ENCODE assay signal across 10 mouse cellular contexts in genomic region chr6:55379641-55380335, GRCm38 (mm10). TPM values are rescaled to one million over a fixed set of nuclear protein-coding genes. Genes with fewer than 3 reads are reported as not detected.
DNase-seq lines count a peak whose midpoint lies in the region; ATAC-seq and TF ChIP-seq lines count a peak whose summit lies in the region.
"Had no signal": no experiment of that assay in that cellular context is flagged by ENCODE, and none has a peak within 500 bp of the region (broad histone marks: within the 10 kb centered on the region; RNA-seq: fewer than 3 reads in every experiment).

No protein-coding gene starts in this region.

- H3K27me3 ChIP-seq in intestine, embryonic 16.5 days (replicated peaks; ENCODE audit: control insufficient read depth, insufficient read depth, low read length): no peaks in the 10 kb centered on the region
- H3K27me3 ChIP-seq in intestine, embryonic 15.5 days (replicated peaks): no peaks in the 10 kb centered on the region
- no peaks in the 10 kb centered on the region for H3K27me3 ChIP-seq in Patski
- no peaks in the 10 kb centered on the region for H3K27me3 ChIP-seq in hindbrain, postnatal 0 days (ENCODE audit: insufficient read depth, low read length)
- H3K27me3 ChIP-seq in liver, embryonic 16.5 days (ENCODE audit: control insufficient read depth, insufficient read depth, low read depth, low read length): no peaks in the 10 kb centered on the region
- no peaks in the 10 kb centered on the region for H3K27me3 ChIP-seq in neural tube, embryonic 15.5 days (replicated peaks)
- H3K27me3 ChIP-seq: limb, embryonic 12.5 days had no signal

- TF ChIP-seq POLR2A in cortical plate, adult 2 months (IDR thresholded peaks at IDR 0.05; ENCODE audit: extremely low read depth, insufficient read depth, low read length): no peak

- WGBS in intestine, embryonic 16.5 days: 45% methylated on average over 3 of the region's 3 CpGs
- 45% methylated on average over 3 of the region's 3 CpGs for WGBS in intestine, embryonic 15.5 days
- 38% methylated on average over 3 of the region's 3 CpGs for WGBS in hindbrain, postnatal 0 days
- WGBS in liver, embryonic 16.5 days (ENCODE audit: insufficient replicate concordance): 31% methylated on average over 3 of the region's 3 CpGs
- 37% methylated on average over 3 of the region's 3 CpGs for WGBS in neural tube, embryonic 15.5 days

- H3K4me1 ChIP-seq in intestine, embryonic 16.5 days (ENCODE audit: control insufficient read depth, insufficient read depth, low read length): peaks cover 17% of the 10 kb centered on the region; the same call in 1 of the 2 replicates
- 0 out of 2 replicates have a peak, but pooled peaks cover 9% of the 10 kb centered on the region for H3K4me1 ChIP-seq in intestine, embryonic 15.5 days (replicated peaks)
- no peaks in the 10 kb centered on the region for H3K4me1 ChIP-seq in cortical plate, adult 2 months (ENCODE audit: control insufficient read depth, insufficient read depth, low read length)
- no peaks in the 10 kb centered on the region for H3K4me1 ChIP-seq in hindbrain, postnatal 0 days (ENCODE audit: insufficient read depth, low read length)
- H3K4me1 ChIP-seq in liver, embryonic 16.5 days (ENCODE audit: control insufficient read depth, low read depth, low read length): peaks cover 24% of the 10 kb centered on the region
- no peaks in the 10 kb centered on the region for H3K4me1 ChIP-seq in neural tube, embryonic 15.5 days

- H3K36me3 ChIP-seq in intestine, embryonic 16.5 days (ENCODE audit: control insufficient read depth, insufficient read depth, low read length): no peaks in the 10 kb centered on the region
- no peaks in the 10 kb centered on the region for H3K36me3 ChIP-seq in intestine, embryonic 15.5 days
- H3K36me3 ChIP-seq in hindbrain, postnatal 0 days (ENCODE audit: insufficient read depth, low read length): no peaks in the 10 kb centered on the region
- H3K36me3 ChIP-seq in liver, embryonic 16.5 days (ENCODE audit: control insufficient read depth, insufficient read depth): no peaks in the 10 kb centered on the region
- no peaks in the 10 kb centered on the region for H3K36me3 ChIP-seq in neural tube, embryonic 15.5 days
- H3K36me3 ChIP-seq: embryonic facial prominence, embryonic 13.5 days; limb, embryonic 12.5 days had no signal

- CTCF ChIA-PET in Patski (lab: Charles Lee): interaction anchor here (0.6 to 2.1 kb wide), 6 partner anchors 14 to 155 kb away, joined by 3 to 13 read pairs (median 4); no protein-coding TSS in a partner anchor

- H3K27ac ChIP-seq in intestine, embryonic 16.5 days (ENCODE audit: low read length): no peak overlapping the region
- no peak overlapping the region for H3K27ac ChIP-seq in intestine, embryonic 15.5 days
- H3K27ac ChIP-seq in cortical plate, adult 2 months (ENCODE audit: insufficient read depth, low read length): no peak overlapping the region
- H3K27ac ChIP-seq in hindbrain, postnatal 0 days: no peak overlapping the region
- no peak overlapping the region for H3K27ac ChIP-seq in liver, embryonic 16.5 days (ENCODE audit: low read length)
- no peak overlapping the region for H3K27ac ChIP-seq in neural tube, embryonic 15.5 days (replicated peaks)
- H3K27ac ChIP-seq: embryonic facial prominence, embryonic 13.5 days; limb, embryonic 12.5 days had no signal

- no peak for DNase-seq in Patski (ENCODE audit: low read depth, low spot score)
- DNase-seq in hindbrain, postnatal 0 days (ENCODE audit: low spot score): peak; percentile 81
- DNase-seq in Muller cell, postnatal 12 days (ENCODE audit: inconsistent ontology term): no peak

- H3K9ac ChIP-seq in intestine, embryonic 16.5 days (ENCODE audit: low read depth, low read length): no peak overlapping the region
- no peak overlapping the region for H3K9ac ChIP-seq in intestine, embryonic 15.5 days
- no peak overlapping the region for H3K9ac ChIP-seq in hindbrain, postnatal 0 days (replicated peaks; ENCODE audit: low read length)
- H3K9ac ChIP-seq in liver, embryonic 16.5 days (ENCODE audit: low read depth, low read length): no peak overlapping the region
- H3K9ac ChIP-seq in neural tube, embryonic 15.5 days (replicated peaks): no peak overlapping the region
- H3K9ac ChIP-seq: embryonic facial prominence, embryonic 13.5 days; limb, embryonic 12.5 days had no signal

- in situ Hi-C loops in Patski (cut with MboI; ENCODE audit: low pct_unique_long_range_greater_than_20kb): loop anchor here (5.0 kb wide), 1 partner anchor 142 kb away; no protein-coding TSS in a partner anchor

- no peak overlapping the region for H3K4me3 ChIP-seq in intestine, embryonic 16.5 days (ENCODE audit: low read length)
- H3K4me3 ChIP-seq in intestine, embryonic 15.5 days (replicated peaks): no peak overlapping the region
- H3K4me3 ChIP-seq in cortical plate, adult 2 months (ENCODE audit: insufficient read depth, low read length): no peak overlapping the region
- no peak overlapping the region for H3K4me3 ChIP-seq in hindbrain, postnatal 0 days (ENCODE audit: low read length)
- H3K4me3 ChIP-seq in liver, embryonic 16.5 days (ENCODE audit: low read depth, low read length): no peak overlapping the region
- H3K4me3 ChIP-seq in neural tube, embryonic 15.5 days (replicated peaks): no peak overlapping the region
- H3K4me3 ChIP-seq: embryonic facial prominence, embryonic 13.5 days; limb, embryonic 12.5 days had no signal

- POLR2A ChIA-PET in Patski (lab: Charles Lee): interaction anchor here (1.1 kb wide), 1 partner anchor 9 kb away, joined by 3 read pairs; no protein-coding TSS in a partner anchor

- no peaks in the 10 kb centered on the region for H3K9me3 ChIP-seq in intestine, embryonic 16.5 days (ENCODE audit: control insufficient read depth, low read length)
- H3K9me3 ChIP-seq in intestine, embryonic 15.5 days: no peaks in the 10 kb centered on the region
- no peaks in the 10 kb centered on the region for H3K9me3 ChIP-seq in hindbrain, postnatal 0 days (ENCODE audit: low read length)
- no peaks in the 10 kb centered on the region for H3K9me3 ChIP-seq in liver, embryonic 16.5 days (replicated peaks; ENCODE audit: control insufficient read depth, low read length)
- no peaks in the 10 kb centered on the region for H3K9me3 ChIP-seq in neural tube, embryonic 15.5 days (replicated peaks)
- H3K9me3 ChIP-seq: embryonic facial prominence, embryonic 13.5 days; limb, embryonic 12.5 days had no signal

- no peak overlapping the region for H3K4me2 ChIP-seq in intestine, embryonic 16.5 days (ENCODE audit: low read depth, low read length)
- H3K4me2 ChIP-seq in intestine, embryonic 15.5 days (replicated peaks): no peak overlapping the region
- H3K4me2 ChIP-seq in hindbrain, postnatal 0 days (ENCODE audit: low read depth, low read length): no peak overlapping the region
- H3K4me2 ChIP-seq in liver, embryonic 16.5 days (ENCODE audit: low read depth, low read length): no peak overlapping the region
- no peak overlapping the region for H3K4me2 ChIP-seq in neural tube, embryonic 15.5 days
- H3K4me2 ChIP-seq: embryonic facial prominence, embryonic 13.5 days; limb, embryonic 12.5 days had no signal

- peak; percentile 63 for TF ChIP-seq CTCF in Patski (IDR thresholded peaks at IDR 0.05)
- peak; percentile 78 for TF ChIP-seq CTCF in cortical plate, adult 2 months (IDR thresholded peaks at IDR 0.05; ENCODE audit: extremely low read depth, insufficient read depth, low read length)
- peak; percentile 91 for TF ChIP-seq CTCF in hindbrain, postnatal 0 days (IDR thresholded peaks at IDR 0.05; ENCODE audit: low read depth)

- ATAC-seq in intestine, embryonic 16.5 days: 0 out of 2 replicates have a peak, but pooled peaks have one; percentile 9
- ATAC-seq in intestine, embryonic 15.5 days: no peak
- ATAC-seq in Patski: peak; percentile 41
- peak; percentile 81 for ATAC-seq in hindbrain, postnatal 0 days
- peak; percentile 50; the same call in 1 of the 2 replicates for ATAC-seq in liver, embryonic 16.5 days (ENCODE audit: low read depth)
- peak; percentile 79 for ATAC-seq in neural tube, embryonic 15.5 days (ENCODE audit: low FRiP score)

RNA-seq across cellular contexts. Expression of gene Ghrhr, which starts 3.7 kb away (rescaled TPM):
- polyA plus RNA-seq in intestine, embryonic 16.5 days (2015; fragmentation: Nextera tagmentation; extraction: Ambion mirVana): 0.32 and 0.46 TPM in 2 replicates
- polyA plus RNA-seq in intestine, embryonic 15.5 days (2015; fragmentation: Nextera tagmentation; extraction: Ambion mirVana): 0.23 and 0.34 TPM in 2 replicates
- 0.33 TPM for polyA plus RNA-seq in Patski (2021)
- polyA plus RNA-seq in cortical plate, adult 2 months (2012; rRNA removed): 0.06 TPM in 1 of 2 replicates, not detected in the other
- total RNA-seq in hindbrain, postnatal 0 days (2014; rRNA removed): not detected in 2 replicates
- polyA plus RNA-seq in hindbrain, postnatal 0 days (2015; fragmentation: Nextera tagmentation; extraction: Ambion mirVana): not detected in 2 replicates
- polyA plus RNA-seq in liver, embryonic 16.5 days (2015; fragmentation: Nextera tagmentation; extraction: Ambion mirVana): not detected in 2 replicates
- not detected in 2 replicates for polyA plus RNA-seq in neural tube, embryonic 15.5 days (2015; fragmentation: Nextera tagmentation; extraction: Ambion mirVana)
- polyA plus RNA-seq: embryonic facial prominence, embryonic 13.5 days; limb, embryonic 12.5 days had no signal

RNA-seq across cellular contexts. Expression of gene Aqp1, which starts 43.6 kb away (rescaled TPM):
- polyA plus RNA-seq in intestine, embryonic 16.5 days (2015; fragmentation: Nextera tagmentation; extraction: Ambion mirVana): 21.8 and 23.2 TPM in 2 replicates
- polyA plus RNA-seq in intestine, embryonic 15.5 days (2015; fragmentation: Nextera tagmentation; extraction: Ambion mirVana): 16.4 and 20.0 TPM in 2 replicates
- 259 TPM for polyA plus RNA-seq in Patski (2021)
- 0.64 and 0.98 TPM in 2 replicates for polyA plus RNA-seq in cortical plate, adult 2 months (2012; rRNA removed)
- 17.0 and 32.6 TPM in 2 replicates for total RNA-seq in hindbrain, postnatal 0 days (2014; rRNA removed)
- polyA plus RNA-seq in hindbrain, postnatal 0 days (2015; fragmentation: Nextera tagmentation; extraction: Ambion mirVana): 19.5 and 21.7 TPM in 2 replicates
- polyA plus RNA-seq in liver, embryonic 16.5 days (2015; fragmentation: Nextera tagmentation; extraction: Ambion mirVana): 75.9 and 78.9 TPM in 2 replicates
- 7.4 and 11.5 TPM in 2 replicates for polyA plus RNA-seq in neural tube, embryonic 15.5 days (2015; fragmentation: Nextera tagmentation; extraction: Ambion mirVana)
